Mouse (Mus musculus) thymus, adult 2 months (tissue): ENCODE data around the gene Mdk.

Source experiments
- CTCF ChIP-seq: fragments of 200-500 bp; IDR thresholded peaks from 2 replicates; pipeline ENCODE4 v1.5.1; 2012; ENCODE audit warnings: mild to moderate bottlenecking, control low read depth, low read length, moderate library complexity, borderline replicate concordance; ENCODE audit not compliant: control insufficient read depth, poor library complexity, insufficient read depth; ENCODE audit errors: extremely low read depth
- POLR2A ChIP-seq: fragments of 200-500 bp; IDR thresholded peaks from 2 replicates; pipeline ENCODE4 v1.6.1; 2012; ENCODE audit warnings: mild to moderate bottlenecking, low read length, control low read depth, moderate library complexity; ENCODE audit not compliant: control insufficient read depth, poor library complexity, insufficient read depth; ENCODE audit errors: extremely low read depth

DNA sequence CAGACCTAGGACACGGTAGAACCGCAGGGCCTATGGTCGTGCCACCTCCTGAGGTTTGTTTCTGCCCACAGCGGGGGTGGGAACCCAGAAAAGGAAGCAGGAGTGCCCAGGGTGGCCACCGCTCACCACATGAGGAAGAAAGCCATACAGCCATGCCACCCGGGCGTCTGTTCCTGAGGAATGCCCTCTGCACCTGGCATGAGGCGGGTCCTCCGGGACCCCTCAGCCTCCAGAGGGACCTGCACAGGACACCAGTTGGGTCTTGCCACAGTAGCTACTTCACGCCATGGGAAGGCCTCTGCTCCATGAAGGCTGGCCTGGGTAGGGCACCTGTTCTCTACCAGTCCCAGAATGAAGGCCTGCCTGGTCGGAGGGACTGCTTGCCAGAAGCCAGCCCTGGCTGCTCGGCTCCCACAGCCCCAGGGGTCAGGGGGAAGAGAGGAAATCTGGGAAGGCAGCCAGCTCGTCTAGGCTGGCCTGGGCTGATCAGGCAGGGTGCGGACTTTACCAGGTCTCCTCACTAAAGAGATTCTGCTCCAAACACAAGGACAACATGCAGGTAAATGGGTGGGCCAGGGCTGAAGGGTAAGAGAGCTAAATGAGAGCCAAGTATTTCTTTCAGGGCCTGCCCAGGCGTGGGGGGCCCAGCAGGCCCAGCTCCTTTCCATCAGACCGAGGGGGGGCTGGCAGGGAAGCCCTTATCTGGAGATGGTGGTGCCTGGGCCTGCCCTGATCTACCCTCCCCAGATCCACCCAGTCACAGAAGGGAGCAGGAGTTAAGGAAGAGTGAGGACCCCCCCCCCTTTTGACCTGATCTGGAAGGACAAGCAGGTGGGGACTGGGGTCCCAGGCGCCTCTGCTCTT lies 17.5 kb upstream of the Mdk start:
- TF ChIP-seq CTCF (no peak; the same call in 1 of the 2 replicates), POLR2A (no peak)
